Mouse (Mus musculus): Measurements from ENCODE around the gene Nat8f5.
"Not testable (repeated sequence)": the region's sequence is repeated elsewhere in the genome, so short reads cannot be mapped to it uniquely, and the experiment has no call there.

Nat8f5 gene

DNA sequence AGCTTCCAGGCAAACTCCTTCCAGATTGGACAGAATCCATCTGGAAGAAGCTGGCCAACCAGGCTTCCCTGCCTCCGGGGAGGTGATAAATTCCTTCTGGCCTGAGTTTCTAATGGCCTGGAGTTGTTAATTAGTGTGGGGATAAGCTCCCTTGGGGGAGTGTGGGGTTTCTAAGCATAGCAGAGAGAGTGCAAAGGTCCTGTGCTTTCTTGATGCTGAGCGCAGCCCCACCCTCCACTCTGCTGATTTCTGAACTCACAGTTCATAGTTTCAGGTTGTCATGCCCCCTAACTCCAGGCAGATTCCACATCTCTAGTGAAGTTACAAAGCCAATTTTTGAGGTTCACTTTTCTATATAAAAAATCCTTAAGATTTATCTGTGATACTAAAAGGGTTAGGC, 14.3 kb upstream of the Nat8f5 start:
- DNase-seq, result not testable (repeated sequence)

DNA sequence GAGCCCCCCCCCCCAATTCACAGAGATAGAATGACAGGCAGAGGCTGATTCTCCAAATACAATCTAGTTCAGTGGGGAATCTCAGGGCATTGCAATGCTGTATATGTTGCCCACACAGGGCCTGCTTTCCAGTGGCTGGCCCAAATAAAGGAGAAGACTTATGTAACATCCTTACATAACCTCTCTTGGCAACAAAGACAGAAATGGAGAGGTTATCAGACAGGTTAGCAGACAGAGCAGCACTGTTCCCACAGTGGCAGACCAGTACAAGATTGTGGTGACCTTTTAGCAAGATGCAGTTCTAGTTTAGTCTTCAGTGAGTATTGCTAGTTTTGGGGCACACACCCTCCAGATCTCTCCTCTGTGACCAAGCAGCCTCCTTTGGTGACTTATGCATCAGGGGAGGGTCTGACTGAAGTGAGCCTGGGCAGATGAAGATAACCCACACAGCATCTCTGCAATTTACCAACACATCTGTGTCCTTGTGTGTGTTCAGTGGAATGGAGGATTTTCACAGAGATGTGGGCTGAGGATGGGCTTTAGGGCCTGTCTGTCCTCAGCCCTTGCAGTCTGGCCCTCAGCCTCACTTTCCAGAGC, 13.8 kb upstream of the Nat8f5 start:
- not testable (repeated sequence) for DNase-seq

DNA sequence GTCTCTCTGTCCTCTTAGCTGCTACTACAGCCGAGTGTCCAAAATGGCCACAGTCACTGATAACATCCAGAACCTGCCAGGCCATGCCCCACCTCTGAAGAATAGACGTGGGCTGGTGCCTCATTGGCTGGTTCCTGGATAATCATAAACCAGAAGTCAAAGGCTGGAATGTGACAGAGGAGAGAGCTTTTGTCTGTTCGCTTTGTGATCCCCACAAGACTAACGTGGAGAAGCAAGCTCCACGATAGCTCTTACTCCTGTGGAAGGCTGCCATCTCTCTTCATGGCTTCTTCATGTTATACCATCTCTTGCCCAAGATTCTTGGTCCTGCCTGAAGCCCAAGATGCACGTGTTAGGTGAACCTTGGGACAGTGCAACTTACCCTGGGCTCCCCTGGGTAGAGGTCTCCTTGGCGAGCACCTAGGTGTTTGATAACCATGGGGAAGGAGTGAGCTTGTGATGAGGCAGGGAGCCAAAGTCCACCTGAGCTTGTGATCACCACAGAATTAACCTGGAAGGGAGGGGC, 11.1 kb upstream of the Nat8f5 start, which contains the start of gene Nat8:
TSS of gene Nat8 (minus strand) at position 287 of the 526 bp plus-strand sequence.
- DNase-seq, result no peak

DNA sequence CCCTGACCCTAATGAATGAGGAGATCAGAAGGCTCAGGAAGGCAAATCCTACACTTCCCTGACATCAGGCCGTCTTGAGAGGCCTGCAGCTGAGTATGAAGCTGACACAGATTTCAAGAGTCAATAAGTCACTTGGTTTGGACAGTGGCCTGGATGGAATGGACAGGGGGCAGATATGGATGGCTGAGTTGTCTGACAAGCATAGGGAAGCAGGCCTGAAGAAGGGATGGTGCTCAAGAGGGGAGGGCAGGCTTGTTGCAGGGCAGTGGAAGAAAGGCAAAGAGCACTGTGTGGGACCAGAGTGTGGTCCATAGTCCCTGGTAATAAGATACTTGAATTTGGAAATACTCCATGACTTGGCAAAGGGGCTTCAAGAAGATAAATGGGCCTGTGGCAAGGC, 8.7 kb upstream of the Nat8f5 start:
- DNase-seq, result no peak

DNA sequence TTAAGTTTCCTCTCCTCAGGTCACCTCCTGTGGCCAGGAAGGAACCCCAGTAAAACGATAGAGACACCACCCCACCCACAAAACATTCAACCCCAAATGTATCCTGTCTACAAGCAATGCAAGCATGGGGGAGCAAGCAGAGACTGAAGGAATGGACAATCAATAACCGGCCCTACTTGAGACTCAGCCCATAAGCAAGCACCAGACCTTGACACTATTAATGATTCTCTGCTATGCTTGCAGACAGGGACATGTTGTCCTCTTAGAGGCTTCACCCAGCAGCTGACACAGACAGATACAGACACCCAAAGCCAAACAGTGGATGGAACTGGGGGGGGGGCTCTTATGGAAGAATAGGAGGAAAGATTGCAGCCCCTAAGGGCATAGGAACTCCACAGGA, 5.1 kb upstream of the Nat8f5 start:
- DNase-seq, result no peak

DNA sequence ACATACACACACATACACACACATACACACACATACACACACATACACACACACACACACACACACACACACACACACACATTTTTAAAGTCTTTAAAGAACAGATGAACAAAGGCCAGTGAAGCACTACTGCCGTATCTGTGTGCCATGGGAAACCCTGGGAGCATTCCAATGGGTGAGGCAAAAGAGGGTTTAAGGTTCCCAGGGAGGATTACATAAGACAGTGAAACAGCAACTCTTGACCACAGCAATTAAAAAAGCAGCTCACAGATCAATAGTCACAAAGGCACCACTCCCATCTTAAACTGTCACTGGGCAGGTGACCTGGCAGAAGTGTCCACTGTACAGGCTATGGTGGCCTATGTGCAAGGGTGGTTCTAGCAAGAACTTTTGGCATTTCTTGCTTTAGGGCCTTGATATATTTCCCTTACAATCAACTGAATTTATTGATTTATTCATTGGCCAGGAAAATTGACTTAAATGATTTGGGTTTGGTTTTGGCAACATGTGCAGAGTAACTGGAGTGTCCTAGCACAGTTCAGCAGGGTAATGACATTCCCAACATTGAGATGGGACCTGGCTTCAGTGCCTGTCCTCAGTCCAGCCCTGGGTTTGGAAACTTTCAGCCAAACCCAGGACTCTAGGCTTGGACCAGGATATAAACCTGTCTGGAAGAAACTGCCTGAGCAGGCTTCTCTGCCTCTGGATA, 2.8 kb upstream of the Nat8f5 start:
- no peak for DNase-seq

DNA sequence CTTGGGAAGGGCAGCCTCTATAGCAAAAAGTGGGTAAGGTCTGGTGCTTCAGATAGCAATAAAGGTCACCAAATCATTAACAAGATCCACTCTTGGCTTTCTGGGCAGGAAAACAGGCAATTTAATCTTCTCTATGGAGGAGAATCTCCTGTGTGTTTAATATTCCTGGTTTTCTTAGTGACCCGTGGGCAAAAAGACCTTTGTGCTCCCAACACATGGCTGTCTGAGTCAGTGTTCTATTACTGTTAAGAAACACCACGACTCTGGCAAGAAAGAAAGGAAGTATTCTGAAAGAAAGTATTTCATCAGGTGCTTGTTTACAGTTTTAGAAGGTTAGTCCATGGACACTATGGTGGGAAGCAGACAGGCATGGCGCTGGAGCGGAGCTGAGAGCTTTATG, 1.5 kb upstream of the Nat8f5 start:
- no peak for DNase-seq

DNA sequence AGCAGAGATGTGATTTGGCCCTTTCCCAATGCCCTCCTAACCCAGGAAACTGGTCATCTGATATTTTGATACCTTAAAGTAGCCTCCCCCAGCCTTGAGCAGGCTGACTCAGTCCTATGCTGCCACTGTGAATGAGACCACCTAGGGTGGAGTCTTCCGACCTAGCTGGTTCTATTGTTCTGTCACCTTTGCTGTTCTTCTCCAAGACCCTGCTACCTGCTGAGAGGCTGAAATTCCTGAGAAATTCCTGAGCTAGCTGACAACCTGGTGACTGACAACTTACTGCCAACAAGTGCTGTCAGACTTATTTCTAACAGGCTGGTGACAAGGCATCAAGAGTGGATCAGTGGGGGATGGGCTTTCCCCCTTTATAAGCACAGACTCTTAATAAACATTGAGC, 2.4 kb downstream of the Nat8f5 start:
- no peak for DNase-seq

DNA sequence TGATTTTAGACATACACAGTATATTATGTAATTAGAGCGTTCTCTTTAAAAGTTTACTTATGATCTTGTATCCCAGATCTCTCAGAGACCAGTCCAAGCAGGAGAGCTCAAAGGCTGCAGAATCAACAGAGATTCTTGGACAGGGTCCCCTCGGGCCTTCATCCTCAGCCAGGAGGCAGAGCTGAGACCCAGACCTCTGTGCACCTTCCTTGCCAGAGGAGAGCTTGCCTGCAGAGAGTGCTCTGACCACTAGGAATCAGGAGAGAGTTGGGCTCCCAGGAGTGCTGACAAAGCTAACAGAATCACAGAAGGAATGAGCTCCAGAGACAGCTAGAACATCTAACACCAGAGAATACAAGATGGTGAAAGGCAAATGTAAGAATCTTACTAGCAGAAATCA, 7.4 kb downstream of the Nat8f5 start:
- no peak for DNase-seq

DNA sequence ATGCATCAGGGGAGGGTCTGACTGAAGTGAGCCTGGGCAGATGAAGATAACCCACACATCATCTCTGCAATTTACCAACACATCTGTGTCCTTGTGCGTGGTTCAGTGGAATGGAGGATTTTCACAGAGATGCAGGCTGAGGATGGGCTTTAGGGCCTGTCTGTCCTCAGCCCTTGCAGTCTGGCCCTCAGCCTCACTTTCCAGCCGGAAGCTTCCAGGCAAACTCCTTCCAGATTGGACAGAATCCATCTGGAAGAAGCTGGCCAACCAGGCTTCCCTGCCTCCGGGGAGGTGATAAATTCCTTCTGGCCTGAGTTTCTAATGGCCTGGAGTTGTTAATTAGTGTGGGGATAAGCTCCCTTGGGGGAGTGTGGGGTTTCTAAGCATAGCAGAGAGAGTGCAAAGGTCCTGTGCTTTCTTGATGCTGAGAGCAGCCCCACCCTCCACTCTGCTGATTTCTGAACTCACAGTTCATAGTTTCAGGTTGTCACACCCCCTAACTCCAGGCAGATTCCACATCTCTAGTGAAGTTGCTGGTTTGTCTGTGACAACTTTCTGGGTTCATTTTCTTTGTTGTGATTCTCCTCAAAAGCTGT, 9.7 kb downstream of the Nat8f5 start:
- not testable (repeated sequence) for DNase-seq

DNA sequence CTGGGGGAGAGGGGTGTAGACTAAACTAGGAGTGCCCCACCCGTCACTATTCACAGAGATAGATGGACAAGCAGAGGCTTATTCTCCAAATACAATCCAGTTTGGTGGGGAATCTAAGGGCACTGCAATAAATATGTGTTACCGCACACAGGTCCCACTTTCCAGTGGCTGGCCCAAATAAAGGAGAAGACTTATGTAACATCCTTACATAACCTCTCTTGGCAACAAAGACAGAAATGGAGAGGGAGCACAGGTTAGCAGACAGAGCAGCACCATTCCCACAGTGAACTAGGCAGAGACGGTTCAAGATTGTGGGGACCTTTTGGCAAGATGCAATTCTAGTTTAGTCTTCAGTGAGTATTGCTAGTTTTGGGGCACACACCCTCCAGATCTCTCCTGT, 10.3 kb downstream of the Nat8f5 start:
- not testable (repeated sequence) for DNase-seq

DNA sequence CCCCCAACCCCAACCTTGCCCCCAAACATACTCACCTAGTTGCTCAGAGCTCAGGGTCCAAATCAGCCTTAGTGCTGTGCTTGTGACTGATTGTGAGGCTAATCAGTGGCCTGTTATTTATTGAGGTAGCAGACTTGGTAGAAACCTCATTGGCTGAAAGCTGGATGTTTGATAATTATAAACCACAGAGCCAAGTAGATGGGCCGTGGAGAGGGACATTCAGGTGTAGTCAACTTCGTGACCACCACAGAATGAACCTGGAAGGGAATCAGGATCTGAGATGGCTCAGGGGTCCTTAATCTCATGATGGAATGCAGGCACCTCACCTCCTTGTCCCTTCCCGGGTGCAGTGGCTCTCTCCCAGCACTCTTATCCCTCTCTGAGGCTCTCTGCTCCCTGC, 11.0 kb downstream of the Nat8f5 start:
- DNase-seq, result not testable (repeated sequence)

DNA sequence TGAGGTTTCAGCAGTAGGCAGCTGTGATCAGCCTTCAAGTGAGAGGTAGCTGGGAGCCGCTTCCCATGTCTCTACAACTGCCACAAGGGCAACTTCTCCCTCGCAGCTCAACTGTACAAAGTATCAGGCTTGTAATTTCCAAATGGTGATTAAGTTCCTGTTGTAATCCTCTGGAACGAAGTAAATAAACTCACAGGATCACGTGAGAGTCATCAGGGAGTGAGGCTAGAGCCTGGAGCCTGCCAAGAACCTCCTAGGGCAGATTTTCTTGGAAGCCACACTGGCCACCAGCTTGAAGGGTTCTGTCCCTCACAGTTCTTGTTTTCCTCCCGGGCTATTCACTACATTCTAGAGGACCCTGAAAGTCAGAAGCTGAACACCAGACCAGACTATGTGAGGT, 17.6 kb downstream of the Nat8f5 start:
- not testable (repeated sequence) for DNase-seq
